Mouse (Mus musculus) lung, adult 10 weeks (tissue): ENCODE results near the gene Lcn12. TPM values are rescaled to one million over a fixed set of nuclear protein-coding genes. Genes with fewer than 3 reads are reported as not detected.

Source experiments
- polyA plus RNA-seq: library from polyadenylated mRNA; stranded (reverse); fragments of 350-450 nt; fragmentation: Illumina TruSeq; extraction: RNeasy Lipid Tissue Mini Kit (QIAGEN cat#74804); gene quantifications from one replicate; pipeline ENCODE4 v1.2.3, GENCODE M21; 2014; ENCODE audit warnings: low read depth, low replicate concordance; ENCODE audit not compliant: insufficient read depth

Lcn12 gene
- polyA plus RNA-seq: not detected

GRCm38 (mm10) chr2:25493476-25493961 lies at the start of gene Lcn12:
TSS of gene Lcn12 (minus strand) at chr2:25493911.

GRCm38 (mm10) chr2:25501593-25502486 lies 8.1 kb upstream of the Lcn12 start, which contains the start of gene C8g:
TSS of gene C8g (minus strand) at chr2:25501719.

GRCm38 (mm10) chr2:25500576-25501405 lies 7.1 kb upstream of the Lcn12 start, which contains the start of gene Fbxw5:
TSS of gene Fbxw5 (plus strand) at chr2:25500750.

GRCm38 (mm10) chr2:25469969-25470368 lies 23.7 kb downstream of the Lcn12 start, which contains the start of gene Ptgds:
TSS of gene Ptgds (minus strand) at chr2:25470046.

GRCm38 (mm10) chr2:25460551-25461309 lies 33.0 kb downstream of the Lcn12 start, which contains the start of gene Paxx:
TSS of gene Paxx (minus strand) at chr2:25461094.

DNA sequence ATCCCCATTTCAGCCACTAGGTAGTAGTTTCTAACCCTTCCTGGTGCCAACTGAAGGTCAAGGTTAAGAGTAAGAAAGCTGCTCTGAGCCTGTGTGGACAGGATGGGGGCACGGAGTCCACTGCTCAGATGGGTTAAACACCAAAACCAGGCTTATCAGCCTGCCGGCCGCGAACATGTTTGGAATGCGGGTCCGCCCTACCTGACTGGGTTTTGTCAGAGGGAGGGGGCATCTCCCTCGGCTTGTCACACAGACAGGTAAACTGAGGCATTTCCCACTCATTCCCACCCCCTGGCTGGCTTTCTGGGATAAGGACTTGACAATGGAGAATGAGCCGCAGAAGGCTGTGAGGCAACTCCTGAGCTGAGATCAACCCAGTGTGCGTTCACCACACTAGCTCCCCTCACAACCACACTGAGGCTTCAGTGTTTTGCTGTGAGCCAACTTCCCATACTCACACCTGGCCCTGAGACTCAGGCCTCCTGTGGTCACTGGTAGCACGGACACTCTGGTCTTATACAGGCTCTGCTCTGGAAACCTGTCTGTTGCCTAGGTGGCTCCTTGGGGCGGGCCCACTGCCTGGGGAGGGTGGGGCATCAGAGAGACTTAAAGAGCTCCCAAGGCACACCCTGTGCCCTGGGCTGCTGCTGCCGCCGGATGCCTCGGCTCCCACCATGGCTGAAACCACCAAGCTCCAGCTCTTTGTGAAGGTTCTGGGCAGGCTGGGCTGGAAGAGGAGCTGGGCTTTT lies 37.3 kb downstream of the Lcn12 start, which contains the start of gene Clic3:
Clic3 (plus strand) TSS at position 634 of the 749 bp plus-strand sequence.

Other genes starting within 250 kb of the Lcn12 start
- gene AL732309.1, start 247.0 kb downstream of the Lcn12 start, polyA plus RNA-seq: 6.2 TPM
- gene Tmem203, start 238.5 kb downstream of the Lcn12 start, polyA plus RNA-seq: 15.5 TPM
- 6.2 TPM for gene Tprn, start 231.3 kb downstream of the Lcn12 start, polyA plus RNA-seq
- 68.9 TPM for gene Ssna1, start 221.5 kb downstream of the Lcn12 start, polyA plus RNA-seq
- 38.0 TPM for gene Anapc2, start 221.4 kb downstream of the Lcn12 start, polyA plus RNA-seq
- gene Tmem210, start 205.8 kb downstream of the Lcn12 start, polyA plus RNA-seq: not detected
- gene Lrrc26, start 204.0 kb downstream of the Lcn12 start, polyA plus RNA-seq: 22.2 TPM
- gene Grin1, start 174.7 kb downstream of the Lcn12 start, polyA plus RNA-seq: not detected
- 31.9 TPM for gene Man1b1, start 161.6 kb downstream of the Lcn12 start, polyA plus RNA-seq
- 18.5 TPM for gene Dpp7, start 137.6 kb downstream of the Lcn12 start, polyA plus RNA-seq
- 51.2 TPM for gene Uap1l1, start 128.2 kb downstream of the Lcn12 start, polyA plus RNA-seq
- 1.0 TPM for gene Sapcd2, start 121.6 kb downstream of the Lcn12 start, polyA plus RNA-seq
- gene Entpd2, start 98.0 kb downstream of the Lcn12 start, polyA plus RNA-seq: 7.6 TPM
- gene Npdc1, start 94.6 kb downstream of the Lcn12 start, polyA plus RNA-seq: 69.7 TPM
- gene Fut7, start 70.6 kb downstream of the Lcn12 start, polyA plus RNA-seq: 1.7 TPM
- 9.0 TPM for gene Abca2, start 65.2 kb downstream of the Lcn12 start, polyA plus RNA-seq
- gene Clic3, start 37.1 kb downstream of the Lcn12 start, polyA plus RNA-seq: 364 TPM
- 44.5 TPM for gene Paxx, start 32.8 kb downstream of the Lcn12 start, polyA plus RNA-seq
- gene Ptgds, start 23.9 kb downstream of the Lcn12 start, polyA plus RNA-seq: 1.6 TPM
- gene Fbxw5, start 6.8 kb upstream of the Lcn12 start, polyA plus RNA-seq: 27.0 TPM
- 0.92 TPM for gene C8g, start 7.8 kb upstream of the Lcn12 start, polyA plus RNA-seq
- gene Traf2, start 53.0 kb upstream of the Lcn12 start, polyA plus RNA-seq: 19.5 TPM
- 272 TPM for gene Edf1, start 63.9 kb upstream of the Lcn12 start, polyA plus RNA-seq
- gene Mamdc4, start 80.9 kb upstream of the Lcn12 start, polyA plus RNA-seq: 0.44 TPM
- gene Phpt1, start 81.3 kb upstream of the Lcn12 start, polyA plus RNA-seq: 64.0 TPM
- not detected for gene Ajm1, start 87.8 kb upstream of the Lcn12 start, polyA plus RNA-seq
- gene Rabl6, start 114.6 kb upstream of the Lcn12 start, polyA plus RNA-seq: 25.9 TPM
- not detected for gene Ccdc183, start 123.8 kb upstream of the Lcn12 start, polyA plus RNA-seq
- gene Tmem141, start 128.1 kb upstream of the Lcn12 start, polyA plus RNA-seq: 21.1 TPM
- gene Fcna, start 134.1 kb upstream of the Lcn12 start, polyA plus RNA-seq: 23.9 TPM
- gene Lcn8, start 159.2 kb upstream of the Lcn12 start, polyA plus RNA-seq: not detected
- gene Lcn5, start 164.0 kb upstream of the Lcn12 start, polyA plus RNA-seq: not detected
- not detected for gene Lcn6, start 182.9 kb upstream of the Lcn12 start, polyA plus RNA-seq
- not detected for gene Lcn10, start 188.8 kb upstream of the Lcn12 start, polyA plus RNA-seq
- not detected for gene Obp2a, start 206.1 kb upstream of the Lcn12 start, polyA plus RNA-seq
- gene Bmyc, start 212.8 kb upstream of the Lcn12 start, polyA plus RNA-seq: 21.5 TPM
- gene Obp2b, start 243.1 kb upstream of the Lcn12 start, polyA plus RNA-seq: not detected